Mouse (Mus musculus) limb, embryonic 15.5 days (tissue): Measurements from ENCODE around the gene Tgif2. TPM values are rescaled to one million over a fixed set of nuclear protein-coding genes. Genes with fewer than 3 reads are reported as not detected.
"Not testable (repeated sequence)": the region's sequence is repeated elsewhere in the genome, so short reads cannot be mapped to it uniquely, and the experiment has no call there.

Experiments used
- ATAC-seq: fragments of 200-750 bp; cut with Nextera tagmentation; 2 replicates; pipeline ENCODE4 v1.8.0; 2017; ENCODE audit warnings: low read depth, moderate TSS enrichment; ENCODE audit not compliant: insufficient number of reproducible peaks, low FRiP score, low TSS enrichment
- H3K27ac ChIP-seq: fragments of 300-500 bp; sonication (generic); 2 replicates; pipeline ENCODE4 v1.5.1; 2015; ENCODE audit warnings: moderate library complexity, mild to moderate bottlenecking, inconsistent platforms
- H3K27me3 ChIP-seq: fragments of 300-500 bp; sonication (generic); 2 replicates; pipeline ENCODE4 v1.6.1; 2015; ENCODE audit warnings: inconsistent platforms
- H3K36me3 ChIP-seq: fragments of 300-500 bp; sonication (generic); 2 replicates; pipeline ENCODE4 v1.6.1; 2015; ENCODE audit warnings: inconsistent platforms
- H3K4me1 ChIP-seq: fragments of 300-500 bp; sonication (generic); 2 replicates; pipeline ENCODE4 v1.6.1; 2015; ENCODE audit warnings: inconsistent platforms
- H3K4me2 ChIP-seq: fragments of 300-500 bp; sonication (generic); 2 replicates; pipeline ENCODE4 v1.6.1; 2015; ENCODE audit warnings: mild to moderate bottlenecking, inconsistent platforms
- H3K4me3 ChIP-seq: fragments of 300-500 bp; sonication (generic); 2 replicates; pipeline ENCODE4 v1.5.1; 2015; ENCODE audit warnings: mild to moderate bottlenecking, inconsistent platforms
- H3K9ac ChIP-seq: fragments of 300-500 bp; sonication (generic); 2 replicates; pipeline ENCODE4 v1.6.1; 2015; ENCODE audit warnings: inconsistent platforms
- H3K9me3 ChIP-seq: fragments of 300-500 bp; sonication (generic); 2 replicates; pipeline ENCODE4 v1.6.1; 2016; ENCODE audit warnings: inconsistent platforms
- WGBS: fragments of 180-500 bp; shearing (Covaris S2); methylation state at CpG from one replicate; pipeline ENCODE4 v1.1.7; 2015; 5-methylcytosine and 5-hydroxymethylcytosine counted together
- polyA plus RNA-seq: library from polyadenylated mRNA; unstranded; fragments of >200 nt; fragmentation: Nextera tagmentation; extraction: Ambion mirVana; gene quantifications from 2 replicates; pipeline ENCODE4 v1.2.1, GENCODE M21; 2015

The Tgif2 gene
- polyA plus RNA-seq, 1 experiment from 2014 or later, result 52.7 TPM

- ATAC-seq, result no peak
- H3K9me3 ChIP-seq, result no peaks in the 10 kb centered on the region
- no peaks in the 10 kb centered on the region for H3K4me1 ChIP-seq
- no peak overlapping the region for H3K4me2 ChIP-seq
- H3K27ac ChIP-seq, result no peak overlapping the region
- WGBS, result 90% methylated on average over 10 of the region's 10 CpGs
- H3K27me3 ChIP-seq, result no peaks in the 10 kb centered on the region
- H3K36me3 ChIP-seq, result no peaks in the 10 kb centered on the region
- no peak overlapping the region for H3K9ac ChIP-seq
- no peak overlapping the region for H3K4me3 ChIP-seq
These were observed 44.8 kb downstream of the Tgif2 start for GRCm38 (mm10) chr2:156884396-156885211.

- not testable (repeated sequence) for H3K27me3 ChIP-seq, H3K27ac ChIP-seq, H3K4me3 ChIP-seq, H3K4me2 ChIP-seq, H3K9ac ChIP-seq, H3K4me1 ChIP-seq, H3K9me3 ChIP-seq, H3K36me3 ChIP-seq, ATAC-seq
- 55% methylated on average over 2 of the region's 2 CpGs for WGBS
These were observed 45.9 kb downstream of the Tgif2 start for GRCm38 (mm10) chr2:156885666-156886065.

- Histone ChIP-seq H3K27me3 (no peaks in the 10 kb centered on the region), H3K4me1 (no peaks in the 10 kb centered on the region), H3K4me3 (no peak overlapping the region), H3K9me3 (no peaks in the 10 kb centered on the region), H3K27ac (no peak overlapping the region), H3K9ac (no peak overlapping the region), H3K4me2 (no peak overlapping the region), H3K36me3 (no peaks in the 10 kb centered on the region)
- no peak for ATAC-seq
- 65% methylated on average over 10 of the region's 10 CpGs for WGBS
These were observed 46.4 kb downstream of the Tgif2 start for GRCm38 (mm10) chr2:156886084-156886631.

GRCm38 (mm10) chr2:156887017-156887416 lies 47.2 kb downstream of the Tgif2 start, which contains the start of gene Sla2:
TSS of gene Sla2 (minus strand) at chr2:156887192.
- no peaks in the 10 kb centered on the region for H3K36me3 ChIP-seq
- H3K4me2 ChIP-seq, result no peak within 1 kb of the TSS
- WGBS, result 53% methylated on average over 6 of the region's 6 CpGs
- H3K27me3 ChIP-seq, result no peaks in the 10 kb centered on the region
- no peaks in the 10 kb centered on the region for H3K9me3 ChIP-seq
- no peak within 1 kb of the TSS for H3K4me3 ChIP-seq
- no peak within 1 kb of the TSS for H3K9ac ChIP-seq
- no peak for ATAC-seq
- no peak within 1 kb of the TSS for H3K27ac ChIP-seq
- H3K4me1 ChIP-seq, result no peaks in the 10 kb centered on the region

GRCm38 (mm10) chr2:156888490-156888889 lies 48.7 kb downstream of the Tgif2 start:
- Histone ChIP-seq H3K4me2 (no peak overlapping the region), H3K9me3 (no peaks in the 10 kb centered on the region), H3K4me1 (no peaks in the 10 kb centered on the region), H3K27ac (no peak overlapping the region), H3K9ac (no peak overlapping the region), H3K36me3 (no peaks in the 10 kb centered on the region), H3K4me3 (no peak overlapping the region), H3K27me3 (no peaks in the 10 kb centered on the region)
- ATAC-seq, result no peak
- 54% methylated on average over 3 of the region's 3 CpGs for WGBS

- Histone ChIP-seq H3K4me2 (no peak overlapping the region), H3K4me1 (no peaks in the 10 kb centered on the region), H3K27me3 (no peaks in the 10 kb centered on the region), H3K27ac (no peak overlapping the region), H3K9ac (no peak overlapping the region), H3K4me3 (no peak overlapping the region), H3K36me3 (no peaks in the 10 kb centered on the region), H3K9me3 (no peaks in the 10 kb centered on the region)
- WGBS, result 47% methylated on average over 3 of the region's 3 CpGs
- ATAC-seq, result no peak
These were observed 52.4 kb downstream of the Tgif2 start for GRCm38 (mm10) chr2:156892240-156892639.

- ATAC-seq, result no peak
- Histone ChIP-seq H3K27me3 (no peaks in the 10 kb centered on the region), H3K9ac (no peak overlapping the region), H3K4me1 (no peaks in the 10 kb centered on the region), H3K36me3 (no peaks in the 10 kb centered on the region), H3K4me3 (no peak overlapping the region), H3K27ac (no peak overlapping the region), H3K9me3 (no peaks in the 10 kb centered on the region), H3K4me2 (no peak overlapping the region)
- WGBS, result 72% methylated on average over 6 of the region's 6 CpGs
These were observed 53.0 kb downstream of the Tgif2 start for GRCm38 (mm10) chr2:156892821-156893220.

GRCm38 (mm10) chr2:156894496-156895265 lies 54.9 kb downstream of the Tgif2 start:
- Histone ChIP-seq H3K27ac (no peak overlapping the region), H3K4me2 (no peak overlapping the region)
- 74% methylated on average over 15 of the region's 15 CpGs for WGBS

GRCm38 (mm10) chr2:156896384-156896914 lies 56.6 kb downstream of the Tgif2 start:
- Histone ChIP-seq H3K4me3 (no peak overlapping the region), H3K9ac (no peak overlapping the region), H3K9me3 (no peaks in the 10 kb centered on the region), H3K27me3 (no peaks in the 10 kb centered on the region), H3K4me2 (no peak overlapping the region), H3K36me3 (no peaks in the 10 kb centered on the region), H3K27ac (no peak overlapping the region), H3K4me1 (no peaks in the 10 kb centered on the region)
- 67% methylated on average over 9 of the region's 9 CpGs for WGBS
- no peak for ATAC-seq

More at GRCm38 (mm10) chr2:156894496-156895265, 54.9 kb downstream of the Tgif2 start:
- no peak overlapping the region for H3K9ac ChIP-seq
- ATAC-seq, result no peak
- H3K4me3 ChIP-seq, result no peak overlapping the region
- H3K4me1 ChIP-seq, result no peaks in the 10 kb centered on the region
- H3K9me3 ChIP-seq, result no peaks in the 10 kb centered on the region
- H3K36me3 ChIP-seq, result no peaks in the 10 kb centered on the region
- no peaks in the 10 kb centered on the region for H3K27me3 ChIP-seq

- Histone ChIP-seq H3K9me3 (no peaks in the 10 kb centered on the region), H3K27ac (no peak overlapping the region), H3K36me3 (no peaks in the 10 kb centered on the region), H3K4me1 (no peaks in the 10 kb centered on the region), H3K4me2 (no peak overlapping the region), H3K4me3 (no peak overlapping the region), H3K9ac (no peak overlapping the region), H3K27me3 (no peaks in the 10 kb centered on the region)
- no peak for ATAC-seq
- 77% methylated on average over 9 of the region's 9 CpGs for WGBS
These were observed 57.2 kb downstream of the Tgif2 start for GRCm38 (mm10) chr2:156897034-156897433.

- ATAC-seq, result no peak
- Histone ChIP-seq H3K36me3 (no peaks in the 10 kb centered on the region), H3K9me3 (no peaks in the 10 kb centered on the region), H3K27ac (no peak overlapping the region), H3K27me3 (no peaks in the 10 kb centered on the region), H3K4me3 (no peak overlapping the region), H3K4me1 (no peaks in the 10 kb centered on the region), H3K4me2 (no peak overlapping the region), H3K9ac (no peak overlapping the region)
- WGBS, result 71% methylated on average over 4 of the region's 4 CpGs
These were observed 58.6 kb downstream of the Tgif2 start for GRCm38 (mm10) chr2:156898374-156898773.

GRCm38 (mm10) chr2:156899184-156899583 lies 59.4 kb downstream of the Tgif2 start:
- no peak for ATAC-seq
- H3K27ac ChIP-seq, result no peak overlapping the region
- H3K36me3 ChIP-seq, result no peaks in the 10 kb centered on the region
- WGBS, result 71% methylated on average over 4 of the region's 4 CpGs
- no peak overlapping the region for H3K4me3 ChIP-seq
- H3K9me3 ChIP-seq, result no peaks in the 10 kb centered on the region
- H3K9ac ChIP-seq, result no peak overlapping the region
- no peaks in the 10 kb centered on the region for H3K4me1 ChIP-seq
- no peak overlapping the region for H3K4me2 ChIP-seq
- H3K27me3 ChIP-seq, result no peaks in the 10 kb centered on the region
